Mouse (Mus musculus) liver, embryonic 12.5 days (tissue): ENCODE data around the gene Cenpl. TPM values are rescaled to one million over a fixed set of nuclear protein-coding genes. Genes with fewer than 3 reads are reported as not detected.

Experiments
- ATAC-seq: fragments of 200-750 bp; cut with Nextera tagmentation; 2 replicates; pipeline ENCODE4 v1.8.0; 2017; ENCODE audit warnings: moderate number of reproducible peaks, mild to moderate bottlenecking, moderate library complexity
- H3K27ac ChIP-seq: fragments of 300-500 bp; sonication (generic); 2 replicates; pipeline ENCODE4 v1.5.1; 2016; ENCODE audit warnings: mild to moderate bottlenecking
- H3K27me3 ChIP-seq: fragments of 300-500 bp; sonication (generic); replicated peaks from 2 replicates; pipeline ENCODE4 v1.6.1; 2016; ENCODE audit warnings: mild to moderate bottlenecking, moderate library complexity
- H3K36me3 ChIP-seq: fragments of 300-500 bp; sonication (generic); 2 replicates; pipeline ENCODE4 v1.6.1; 2016; ENCODE audit warnings: mild to moderate bottlenecking, moderate library complexity
- H3K4me1 ChIP-seq: fragments of 300-500 bp; sonication (generic); 2 replicates; pipeline ENCODE4 v1.6.1; 2016
- H3K4me2 ChIP-seq: fragments of 300-500 bp; sonication (generic); 2 replicates; pipeline ENCODE4 v1.6.1; 2016; ENCODE audit warnings: mild to moderate bottlenecking, moderate library complexity
- H3K4me3 ChIP-seq: fragments of 300-500 bp; sonication (generic); 2 replicates; pipeline ENCODE4 v1.5.1; 2016; ENCODE audit warnings: mild to moderate bottlenecking, moderate library complexity
- H3K9ac ChIP-seq: fragments of 300-500 bp; sonication (generic); 2 replicates; pipeline ENCODE4 v1.6.1; 2016; ENCODE audit warnings: mild to moderate bottlenecking, moderate library complexity
- H3K9me3 ChIP-seq: fragments of 300-500 bp; sonication (generic); replicated peaks from 2 replicates; pipeline ENCODE4 v1.6.1; 2016; ENCODE audit warnings: mild to moderate bottlenecking, moderate library complexity
- WGBS: fragments of 180-500 bp; shearing (Covaris S2); methylation state at CpG from one replicate; pipeline ENCODE4 v1.1.7; 2016; ENCODE audit not compliant: insufficient replicate concordance; 5-methylcytosine and 5-hydroxymethylcytosine counted together
- polyA plus RNA-seq: library from polyadenylated mRNA; unstranded; fragments of >200 nt; fragmentation: Nextera tagmentation; extraction: Ambion mirVana; gene quantifications from 2 replicates; pipeline ENCODE4 v1.2.1, GENCODE M21; 2016

Cenpl gene
- polyA plus RNA-seq, 1 experiment from 2014 or later: 36.3 TPM

DNA sequence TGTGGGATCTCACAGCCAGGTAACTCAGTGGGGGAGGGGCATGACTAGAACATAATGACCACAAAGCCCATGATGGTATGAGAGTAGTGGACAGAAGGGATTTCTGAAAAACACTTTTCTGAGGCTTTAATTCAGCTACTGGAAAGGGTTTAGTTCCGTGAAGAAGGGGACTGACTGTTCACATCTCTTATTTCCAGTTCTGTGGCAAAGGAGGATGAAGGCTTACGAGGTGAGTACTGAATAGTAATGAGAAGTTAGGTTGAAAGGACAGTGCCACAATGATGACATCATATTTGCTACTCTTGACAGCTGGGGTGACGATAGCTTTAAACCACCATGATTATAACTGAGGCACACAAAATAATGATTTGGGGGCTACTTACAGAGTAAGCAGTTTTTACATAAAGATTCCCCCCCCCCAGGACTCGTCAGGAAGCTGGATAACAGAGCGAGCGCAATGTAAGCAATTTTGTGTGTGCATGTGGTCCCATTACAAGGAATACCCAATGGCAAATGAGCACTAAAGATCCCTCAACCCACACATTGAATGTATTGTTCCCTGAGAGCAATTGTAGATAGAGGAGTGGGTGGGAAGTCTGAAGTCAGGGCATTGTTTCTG, 34.6 kb upstream of the Cenpl start:
- Histone ChIP-seq H3K4me3 (peak overlapping the region; percentile 78), H3K9ac (peak overlapping the region; percentile 88), H3K36me3 (peaks cover 60% of the 10 kb centered on the region), H3K9me3 (no peaks in the 10 kb centered on the region), H3K4me2 (peak overlapping the region; percentile 88), H3K4me1 (peaks cover 50% of the 10 kb centered on the region), H3K27me3 (no peaks in the 10 kb centered on the region), H3K27ac (peak overlapping the region; percentile 96)
- ATAC-seq: no peak
- 0% methylated on average over 6 of the region's 6 CpGs for WGBS

DNA sequence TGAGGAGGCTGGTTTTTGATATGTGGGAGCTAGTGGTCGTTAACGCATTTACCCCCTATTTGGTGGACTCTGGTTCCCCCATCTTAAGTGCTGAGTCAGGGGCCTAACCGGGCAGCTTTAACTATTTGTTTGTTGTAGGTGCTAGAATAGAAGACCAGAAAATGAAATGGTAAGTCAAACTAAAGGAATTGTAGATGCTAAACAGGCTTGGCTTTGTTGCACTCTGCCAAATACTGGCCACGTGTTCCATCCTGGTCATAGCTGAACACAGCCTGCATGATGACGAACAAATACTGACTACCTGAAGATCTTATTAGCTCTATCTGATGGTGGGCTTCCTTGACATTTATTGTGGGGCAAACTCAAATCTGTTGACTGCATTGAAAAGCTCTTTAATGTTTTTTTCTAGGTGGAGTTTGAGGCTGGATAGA, 34.1 kb upstream of the Cenpl start:
- Histone ChIP-seq H3K4me1 (peaks cover 50% of the 10 kb centered on the region), H3K27ac (peak overlapping the region; percentile 96), H3K4me3 (peak overlapping the region; percentile 78), H3K9ac (peak overlapping the region; percentile 88), H3K4me2 (peak overlapping the region; percentile 88), H3K36me3 (peaks cover 60% of the 10 kb centered on the region), H3K27me3 (no peaks in the 10 kb centered on the region), H3K9me3 (no peaks in the 10 kb centered on the region)
- WGBS: 0% methylated on average over 5 of the region's 5 CpGs
- no peak for ATAC-seq

DNA sequence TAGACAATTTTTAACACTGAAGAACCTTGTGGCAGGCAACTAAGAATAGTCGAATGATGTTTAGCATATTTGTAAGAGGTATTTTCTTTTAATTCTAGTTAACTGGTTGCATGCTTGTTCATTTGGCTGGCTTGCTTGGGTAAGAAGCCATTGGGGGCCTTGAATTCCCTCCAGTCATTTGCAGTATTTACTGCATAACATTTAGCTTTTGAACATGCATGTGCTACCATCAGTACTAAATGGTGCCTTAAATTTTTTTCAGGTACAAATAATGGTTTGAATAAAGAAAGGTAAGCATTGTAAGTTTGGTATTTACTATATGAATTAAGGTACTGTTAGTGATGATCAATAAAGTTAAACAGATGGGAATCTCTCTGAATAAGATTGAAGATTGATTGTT, 33.5 kb upstream of the Cenpl start:
- Histone ChIP-seq H3K9me3 (no peaks in the 10 kb centered on the region), H3K9ac (peak overlapping the region; percentile 88), H3K27ac (peak overlapping the region; percentile 96), H3K27me3 (no peaks in the 10 kb centered on the region), H3K4me1 (peaks cover 47% of the 10 kb centered on the region), H3K4me2 (peak overlapping the region; percentile 88), H3K36me3 (peaks cover 60% of the 10 kb centered on the region), H3K4me3 (peak overlapping the region; percentile 78)
- ATAC-seq: no peak
- 0% methylated on average over 1 of the region's 1 CpGs for WGBS

DNA sequence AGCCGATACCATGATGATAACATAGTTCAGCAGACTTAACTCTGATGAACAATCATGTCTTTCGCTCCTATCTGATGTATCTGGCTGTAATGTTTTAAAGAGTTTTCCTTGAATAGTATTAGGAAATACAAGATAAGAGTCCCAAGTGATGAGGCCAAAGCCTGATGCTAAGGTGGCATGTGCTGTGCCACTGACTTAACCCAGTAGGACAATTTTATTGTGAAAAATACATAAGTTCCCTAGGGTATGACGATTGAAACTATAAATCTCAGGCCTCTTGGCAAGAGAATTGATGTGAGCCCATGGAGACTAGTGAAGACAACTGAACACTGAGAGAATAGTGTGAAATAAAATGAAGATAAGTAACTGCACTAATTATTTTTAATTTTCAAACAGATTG, 32.9 kb upstream of the Cenpl start:
- Histone ChIP-seq H3K4me3 (peak overlapping the region; percentile 78), H3K4me2 (peak overlapping the region; percentile 88), H3K9ac (peak overlapping the region; percentile 88), H3K27me3 (no peaks in the 10 kb centered on the region), H3K9me3 (no peaks in the 10 kb centered on the region), H3K27ac (peak overlapping the region; percentile 85), H3K4me1 (peaks cover 41% of the 10 kb centered on the region), H3K36me3 (peaks cover 63% of the 10 kb centered on the region)
- ATAC-seq: no peak
- 7% methylated on average over 3 of the region's 3 CpGs for WGBS

DNA sequence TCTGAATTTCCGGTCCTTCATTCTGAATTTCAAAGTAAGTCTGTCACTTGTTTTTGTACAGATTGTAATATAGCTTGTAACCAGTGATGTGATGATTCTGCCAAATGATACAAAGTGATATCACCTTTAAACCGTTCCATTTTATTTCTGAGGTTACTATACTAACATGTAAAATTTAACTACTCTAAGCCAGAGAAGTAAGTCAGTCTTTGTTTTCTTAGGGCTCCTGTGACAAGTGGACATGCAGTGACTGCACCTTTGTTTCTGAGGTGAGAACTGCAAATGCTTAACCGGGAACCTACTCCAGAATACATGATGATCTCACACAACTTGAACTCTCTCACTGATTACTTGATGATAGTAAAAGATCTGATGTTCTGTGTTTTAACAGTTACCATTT, 32.5 kb upstream of the Cenpl start:
- Histone ChIP-seq H3K4me1 (peaks cover 37% of the 10 kb centered on the region), H3K9me3 (no peaks in the 10 kb centered on the region), H3K9ac (peak overlapping the region; percentile 88), H3K36me3 (peaks cover 67% of the 10 kb centered on the region), H3K27ac (peak overlapping the region; percentile 85), H3K27me3 (no peaks in the 10 kb centered on the region), H3K4me2 (peak overlapping the region; percentile 88), H3K4me3 (peak overlapping the region; percentile 78)
- ATAC-seq: no peak
- 24% methylated on average over 3 of the region's 3 CpGs for WGBS

DNA sequence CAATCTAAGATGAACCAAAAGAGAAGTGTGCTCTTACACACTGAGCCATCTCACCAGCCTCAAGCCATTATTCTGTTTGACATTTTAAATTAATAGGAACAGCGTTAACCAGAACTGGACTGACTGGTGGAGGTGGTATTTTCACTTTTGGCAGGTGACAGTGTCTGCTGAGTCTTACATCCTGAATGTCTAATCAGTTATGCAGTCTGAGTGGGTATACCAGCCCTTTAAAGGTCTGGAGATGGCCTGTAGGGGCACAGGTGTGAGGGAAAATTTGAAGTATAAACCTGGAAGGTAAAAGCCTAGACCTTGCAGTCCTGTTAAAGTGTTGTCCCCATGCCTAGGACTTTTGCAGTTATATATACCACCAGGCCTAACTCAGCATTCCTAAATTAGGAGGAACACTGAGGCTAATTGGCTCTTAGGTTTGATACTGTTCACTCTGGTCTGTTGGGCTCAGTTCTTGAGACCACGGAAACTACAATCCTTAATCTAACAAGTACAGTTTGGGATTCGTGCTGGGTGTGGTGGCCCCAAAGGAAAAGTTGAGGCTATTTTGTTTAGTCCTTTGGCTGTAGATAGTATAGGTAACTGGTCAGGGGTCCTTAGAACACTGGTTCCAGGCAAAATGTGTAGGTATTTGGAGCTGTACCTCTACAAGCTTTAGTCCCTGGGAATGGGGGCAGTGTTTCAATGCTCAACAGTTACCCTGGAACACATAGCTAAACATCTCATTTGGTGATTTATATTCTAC, 31.4 kb upstream of the Cenpl start:
- ATAC-seq: peak; percentile 45
- 9% methylated on average over 3 of the region's 3 CpGs for WGBS
- H3K36me3 ChIP-seq: peaks cover 78% of the 10 kb centered on the region
- H3K27ac ChIP-seq: peak overlapping the region; percentile 85
- H3K4me2 ChIP-seq: no peak overlapping the region
- no peak overlapping the region for H3K4me3 ChIP-seq
- H3K9ac ChIP-seq: peak overlapping the region; percentile 35
- H3K27me3 ChIP-seq: no peaks in the 10 kb centered on the region
- H3K4me1 ChIP-seq: peaks cover 26% of the 10 kb centered on the region
- H3K9me3 ChIP-seq: no peaks in the 10 kb centered on the region

DNA sequence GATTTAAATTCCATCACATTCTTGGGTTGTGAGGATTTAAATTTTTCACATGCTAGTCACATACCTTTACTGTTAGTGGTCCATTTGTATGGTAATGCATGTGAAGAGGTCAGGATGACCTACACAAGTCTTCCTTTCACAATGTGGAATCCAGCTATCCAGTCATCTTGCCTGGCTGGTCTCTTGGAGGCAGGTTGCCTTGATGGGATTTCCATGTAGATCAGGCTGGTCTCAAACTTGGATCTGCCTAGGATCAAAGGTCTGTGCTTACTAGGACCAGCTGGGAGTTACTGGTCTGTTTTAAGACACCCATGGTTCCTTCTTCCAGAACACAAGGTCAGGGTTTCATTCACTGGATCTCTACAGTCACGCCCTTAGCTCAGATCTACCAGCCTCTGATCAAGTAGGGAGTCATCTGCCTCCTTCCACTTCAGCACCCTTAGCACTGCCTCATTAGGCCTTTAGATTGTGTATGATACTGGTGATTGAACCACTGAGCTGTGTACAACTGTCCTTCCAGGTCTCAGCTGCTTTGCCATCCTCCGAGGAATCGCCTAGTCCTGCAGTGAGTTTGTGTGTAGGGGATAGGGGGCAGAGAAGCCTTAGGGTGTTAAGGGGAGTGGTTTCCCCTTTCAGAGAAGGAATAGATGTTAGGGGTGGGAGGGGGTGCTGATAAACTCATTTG, 30.6 kb upstream of the Cenpl start:
- peaks cover 85% of the 10 kb centered on the region for H3K36me3 ChIP-seq
- 5% methylated on average over 3 of the region's 3 CpGs for WGBS
- H3K4me3 ChIP-seq: no peak overlapping the region
- no peak overlapping the region for H3K4me2 ChIP-seq
- ATAC-seq: peak; percentile 66
- peaks cover 24% of the 10 kb centered on the region for H3K4me1 ChIP-seq
- peak overlapping the region; percentile 85 for H3K27ac ChIP-seq
- H3K9me3 ChIP-seq: no peaks in the 10 kb centered on the region
- no peak overlapping the region for H3K9ac ChIP-seq
- H3K27me3 ChIP-seq: no peaks in the 10 kb centered on the region

DNA sequence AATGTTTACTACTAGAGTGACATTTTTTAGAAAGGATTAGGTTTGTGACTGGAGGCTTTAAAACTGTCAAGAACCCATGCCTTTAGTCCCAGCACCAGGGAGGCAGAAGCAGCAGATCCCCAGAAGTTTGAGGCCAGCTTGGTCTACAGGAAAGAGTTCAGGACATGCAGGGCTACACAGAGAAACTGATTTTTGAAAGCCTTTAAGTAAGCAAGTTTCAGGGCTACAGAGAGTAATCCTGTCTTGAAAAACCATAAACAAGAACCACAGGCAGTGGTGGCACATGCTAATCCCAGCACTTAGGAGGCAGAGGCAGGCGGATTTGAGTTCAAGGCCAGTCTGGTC, 30.1 kb upstream of the Cenpl start:
- ATAC-seq: no peak; the same call in 1 of the 2 replicates

DNA sequence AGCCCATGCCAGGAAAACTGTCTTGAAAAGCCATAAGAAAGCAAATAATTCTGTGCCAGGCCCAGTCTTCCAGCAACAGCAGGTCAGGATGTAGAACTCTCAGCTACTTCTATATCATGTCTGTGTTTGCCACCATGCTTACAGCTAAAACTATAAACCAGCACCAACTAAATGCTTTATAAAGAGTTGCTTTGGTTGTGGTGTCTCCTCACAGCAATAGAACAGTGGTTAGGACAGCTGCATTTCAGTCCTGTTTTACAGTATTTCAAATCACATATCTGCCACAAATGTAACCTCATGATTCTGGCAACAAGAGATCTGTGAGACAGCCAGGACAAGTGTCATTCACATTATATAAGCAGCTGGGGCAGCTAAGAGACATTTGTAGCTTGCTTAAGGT, 29.7 kb upstream of the Cenpl start:
- no peaks in the 10 kb centered on the region for H3K27me3 ChIP-seq
- peaks cover 24% of the 10 kb centered on the region for H3K4me1 ChIP-seq
- H3K36me3 ChIP-seq: peaks cover 91% of the 10 kb centered on the region
- no peaks in the 10 kb centered on the region for H3K9me3 ChIP-seq
- H3K4me3 ChIP-seq: no peak overlapping the region
- peak overlapping the region; percentile 85 for H3K27ac ChIP-seq
- H3K9ac ChIP-seq: no peak overlapping the region
- no peak for ATAC-seq
- no peak overlapping the region for H3K4me2 ChIP-seq

More for the DNA sequence above, 30.1 kb upstream of the Cenpl start:
- Histone ChIP-seq H3K27me3 (no peaks in the 10 kb centered on the region), H3K27ac (peak overlapping the region; percentile 85), H3K4me3 (no peak overlapping the region), H3K4me1 (peaks cover 24% of the 10 kb centered on the region), H3K36me3 (peaks cover 91% of the 10 kb centered on the region), H3K9ac (no peak overlapping the region), H3K9me3 (no peaks in the 10 kb centered on the region), H3K4me2 (no peak overlapping the region)
- WGBS: 71% methylated on average over 1 of the region's 1 CpGs

DNA sequence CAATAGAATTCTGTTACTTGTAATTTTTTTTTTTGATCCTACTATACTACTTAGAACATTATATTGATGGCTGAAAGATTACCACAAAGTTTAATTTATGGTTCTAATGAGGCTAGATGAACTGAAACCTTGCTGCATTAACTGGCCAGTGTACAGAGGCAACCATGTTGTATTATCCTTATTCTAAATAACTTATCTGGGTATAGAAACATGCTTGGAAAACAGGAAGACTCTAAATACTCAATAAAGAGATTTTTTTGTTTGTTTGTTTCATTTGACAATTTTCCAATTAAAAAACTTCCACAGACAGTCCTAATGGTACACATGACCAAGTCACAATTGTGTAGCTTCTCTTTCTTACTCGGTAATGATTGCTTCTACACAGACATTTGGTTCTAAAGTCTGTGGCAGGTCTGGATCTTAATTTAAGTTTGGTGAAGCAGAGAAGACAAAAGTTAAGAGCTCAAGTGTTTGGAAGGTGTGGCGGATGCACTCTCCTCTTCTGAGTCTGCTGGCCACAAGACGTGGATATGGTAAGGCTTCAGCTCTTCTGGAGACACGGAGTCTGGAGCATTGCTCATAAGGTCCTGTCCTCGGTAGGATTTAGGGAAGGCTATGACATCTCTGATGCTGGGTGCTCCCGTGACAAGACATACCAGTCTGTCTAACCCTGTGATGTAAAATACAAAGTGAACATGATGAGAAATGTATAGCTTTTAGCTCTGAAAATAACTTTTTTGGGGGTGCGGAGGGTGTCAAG, 29.1 kb upstream of the Cenpl start:
- no peaks in the 10 kb centered on the region for H3K27me3 ChIP-seq
- WGBS: 77% methylated on average over 7 of the region's 7 CpGs
- peaks cover 24% of the 10 kb centered on the region for H3K4me1 ChIP-seq
- H3K36me3 ChIP-seq: peaks cover 91% of the 10 kb centered on the region
- H3K9ac ChIP-seq: no peak overlapping the region
- H3K9me3 ChIP-seq: no peaks in the 10 kb centered on the region
- no peak overlapping the region for H3K27ac ChIP-seq
- no peak overlapping the region for H3K4me3 ChIP-seq
- no peak overlapping the region for H3K4me2 ChIP-seq
- no peak for ATAC-seq

DNA sequence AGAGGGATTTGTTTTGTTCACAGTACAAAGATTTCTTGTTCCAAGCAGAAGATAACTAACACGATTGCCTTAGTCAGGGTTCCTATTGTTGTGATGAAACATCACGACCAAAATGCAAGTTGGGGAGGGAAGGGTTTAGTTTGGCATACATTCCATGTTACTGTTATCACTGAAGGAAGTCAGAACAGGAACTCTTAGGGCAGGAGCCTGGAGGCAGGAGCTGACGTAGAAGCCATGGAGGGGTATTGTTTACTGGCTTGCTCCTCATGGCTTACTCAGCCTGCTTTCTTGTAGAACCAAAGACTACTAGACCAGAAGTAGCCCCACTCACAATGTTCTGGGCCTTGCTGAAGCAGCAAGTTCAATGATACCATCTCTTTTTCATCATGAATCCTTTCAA, 23.5 kb upstream of the Cenpl start:
- no peaks in the 10 kb centered on the region for H3K27me3 ChIP-seq
- no peaks in the 10 kb centered on the region for H3K9me3 ChIP-seq
- H3K4me2 ChIP-seq: no peak overlapping the region
- H3K4me3 ChIP-seq: no peak overlapping the region
- no peaks in the 10 kb centered on the region for H3K4me1 ChIP-seq
- no peak for ATAC-seq
- 62% methylated on average over 3 of the region's 3 CpGs for WGBS
- peaks cover 95% of the 10 kb centered on the region for H3K36me3 ChIP-seq
- H3K27ac ChIP-seq: no peak overlapping the region
- H3K9ac ChIP-seq: no peak overlapping the region

DNA sequence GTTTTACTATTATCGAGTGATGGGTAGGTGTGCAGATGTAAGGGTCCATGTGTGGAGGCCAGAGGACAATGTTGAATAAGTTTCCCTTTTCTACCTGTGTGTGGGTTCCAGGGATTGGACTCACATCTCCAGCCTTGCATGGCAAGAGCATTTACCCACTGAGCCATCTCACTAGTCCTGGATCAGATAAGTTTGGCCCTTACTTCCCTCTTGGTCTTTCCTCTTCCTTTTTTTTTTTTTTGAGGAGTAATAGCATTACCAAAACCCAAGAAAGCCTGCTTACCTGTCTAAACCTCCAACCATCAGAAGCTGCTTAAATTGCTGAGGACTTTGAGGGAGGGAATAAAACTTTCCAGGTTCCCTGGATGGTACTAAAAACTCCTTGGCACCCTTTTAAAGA, 13.3 kb upstream of the Cenpl start:
- Histone ChIP-seq H3K4me2 (no peak overlapping the region), H3K4me1 (no peaks in the 10 kb centered on the region), H3K4me3 (no peak overlapping the region), H3K9me3 (no peaks in the 10 kb centered on the region), H3K27me3 (no peaks in the 10 kb centered on the region), H3K9ac (no peak overlapping the region), H3K27ac (no peak overlapping the region), H3K36me3 (peaks cover 73% of the 10 kb centered on the region)
- no peak for ATAC-seq
- WGBS: 87% methylated on average over 1 of the region's 1 CpGs
